Mouse (Mus musculus) MEL-GATA-1-ER (cell line): ENCODE data around the gene Fbxo27.
"Not testable (repeated sequence)": the region's sequence is repeated elsewhere in the genome, so short reads cannot be mapped to it uniquely, and the experiment has no call there.

Source experiments
- DNase-seq: peaks from one replicate; pipeline ENCODE4 v3.0.0-alpha.2; 2012; ENCODE audit warnings: low read depth; ENCODE audit errors: extremely low read depth

Fbxo27 gene

DNA sequence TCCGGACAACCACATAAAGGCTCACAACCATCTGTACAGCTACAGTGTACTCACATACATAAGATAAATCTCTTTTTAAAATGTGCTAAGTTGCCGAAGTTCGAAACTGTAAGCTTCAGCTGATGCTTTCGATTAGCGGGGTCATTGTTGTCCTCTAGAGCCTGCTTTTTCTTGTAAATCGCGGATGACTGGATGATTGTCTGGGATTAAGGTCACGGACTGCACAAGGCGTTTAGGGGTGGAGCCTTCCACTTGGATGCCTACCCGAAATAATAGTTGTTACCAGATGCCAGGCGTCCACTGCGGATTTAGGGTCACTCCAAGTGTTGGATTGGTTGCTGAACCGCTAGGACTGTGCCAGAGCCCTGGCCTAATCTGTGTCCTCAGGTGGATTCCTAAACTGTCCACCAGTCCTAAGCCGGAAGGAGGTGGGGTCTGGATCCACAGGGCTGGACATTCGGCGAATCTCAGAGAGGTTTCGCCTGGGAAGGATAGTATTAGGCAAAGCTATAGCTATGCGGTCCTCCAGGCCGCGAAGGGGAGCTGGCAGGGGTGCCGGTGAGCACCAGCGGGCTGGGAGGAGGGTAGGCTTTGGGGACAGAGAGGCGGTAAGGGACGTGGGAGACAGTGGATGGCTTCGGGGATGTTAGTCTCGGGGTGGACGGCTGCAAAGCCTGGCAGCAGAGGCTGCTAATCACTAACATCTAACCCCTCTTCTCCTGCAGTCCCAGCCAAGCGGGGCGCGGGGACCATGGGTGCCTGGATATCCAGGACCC, at the start of gene Fbxo27:
TSS of gene Fbxo27 (plus strand) at position 305 of the 776 bp plus-strand sequence.
- DNase-seq, result no peak

DNA sequence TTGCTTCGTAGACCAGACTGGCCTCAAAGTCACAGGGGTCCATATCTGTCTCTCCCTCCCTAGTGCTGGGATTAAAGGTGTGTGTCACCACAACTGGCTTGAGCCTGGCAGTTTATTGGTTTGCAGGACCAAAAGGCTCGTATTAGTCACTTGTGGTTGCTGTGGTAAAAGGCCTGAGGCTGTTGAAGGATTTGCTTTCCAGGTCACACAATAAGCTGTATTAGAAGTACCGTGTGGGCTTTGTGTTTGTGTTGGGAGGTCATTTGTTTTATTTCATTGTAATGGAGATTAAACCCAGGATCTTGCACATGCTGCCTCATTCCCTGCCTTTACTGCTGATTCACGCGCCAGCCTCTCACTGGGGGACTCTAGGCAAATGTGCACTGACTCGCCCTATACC, 47.3 kb upstream of the Fbxo27 start:
- no peak for DNase-seq

DNA sequence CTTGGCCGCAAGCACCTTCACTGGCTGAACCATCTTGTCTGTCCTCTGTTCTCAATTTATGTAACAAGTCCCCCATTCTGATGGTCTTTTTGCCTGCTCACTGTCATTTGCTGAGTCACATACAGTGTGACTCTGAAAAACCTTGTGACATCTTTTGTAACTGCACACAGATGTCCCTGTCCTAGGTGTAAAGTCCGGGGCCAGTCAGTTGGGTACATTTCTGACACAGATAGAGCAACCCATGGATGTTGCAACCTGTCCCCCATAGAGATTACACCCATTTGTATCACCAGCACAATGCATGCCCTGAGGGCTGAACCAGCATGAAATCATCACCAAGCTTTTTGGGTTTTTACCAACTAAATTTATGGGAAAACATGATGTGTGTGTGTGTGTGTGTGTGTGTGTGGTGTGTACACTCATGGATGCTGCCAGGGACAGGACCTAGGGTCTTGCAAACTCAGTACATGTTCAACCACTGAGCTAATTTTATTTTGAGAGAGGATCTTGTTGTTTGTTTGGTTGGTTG, 46.6 kb upstream of the Fbxo27 start:
- no peak for DNase-seq

DNA sequence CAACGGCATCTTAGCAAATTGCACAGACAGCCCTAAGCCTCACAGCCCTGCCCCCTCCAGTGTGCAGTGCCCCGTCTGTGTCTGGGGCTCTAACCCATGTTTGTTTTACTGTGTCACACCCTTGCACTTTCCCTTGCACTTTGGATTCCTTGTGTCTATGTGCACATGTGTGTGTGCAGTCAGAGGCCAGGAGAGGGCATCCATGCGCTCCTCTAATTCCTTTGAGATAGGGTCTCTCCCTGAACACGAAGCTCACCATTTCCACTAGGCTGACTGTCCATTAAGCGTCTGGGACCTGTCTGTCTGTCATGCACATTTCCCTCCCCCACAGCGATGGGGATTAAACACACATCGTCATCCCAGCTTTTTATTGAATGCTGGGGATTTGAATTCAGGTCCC, 45.6 kb upstream of the Fbxo27 start:
- no peak for DNase-seq

DNA sequence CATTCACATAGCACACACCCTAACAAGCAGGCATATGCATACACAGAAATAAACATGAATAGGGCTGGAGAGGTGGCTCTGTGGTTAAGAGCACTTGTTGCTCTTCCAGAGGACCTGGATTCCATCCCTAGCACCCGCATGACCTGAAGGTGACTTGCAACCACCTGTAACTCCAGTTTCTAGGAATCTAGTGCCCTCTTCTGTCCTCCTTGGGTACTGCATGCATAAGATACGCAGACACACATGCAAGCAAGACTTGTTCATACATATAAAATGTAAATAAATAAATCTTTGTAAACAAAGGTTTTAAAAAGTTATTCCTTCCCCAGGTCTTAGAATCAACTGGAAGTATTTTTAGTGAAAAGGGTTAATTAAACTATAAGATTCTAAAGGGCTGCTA, 41.5 kb upstream of the Fbxo27 start:
- no peak for DNase-seq

DNA sequence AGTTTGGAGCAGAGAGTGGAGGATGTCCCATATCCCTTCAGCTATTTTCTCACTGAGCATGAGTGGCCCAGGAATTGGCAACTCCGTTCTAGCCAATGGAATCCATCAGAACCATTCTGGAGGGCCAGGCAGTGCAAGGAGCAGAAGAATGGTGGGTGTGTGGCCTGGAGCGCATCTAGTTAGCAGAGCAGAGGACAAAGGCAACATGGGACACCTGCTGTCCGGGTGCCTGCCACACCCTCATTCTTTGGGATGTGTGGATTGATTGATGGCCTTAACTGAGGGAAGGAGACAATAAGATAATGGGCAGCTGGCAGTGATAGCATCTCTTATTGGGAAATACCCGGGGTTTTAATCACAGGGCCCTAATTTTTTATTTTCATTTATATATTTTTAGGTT, 36.2 kb upstream of the Fbxo27 start:
- DNase-seq, result no peak

DNA sequence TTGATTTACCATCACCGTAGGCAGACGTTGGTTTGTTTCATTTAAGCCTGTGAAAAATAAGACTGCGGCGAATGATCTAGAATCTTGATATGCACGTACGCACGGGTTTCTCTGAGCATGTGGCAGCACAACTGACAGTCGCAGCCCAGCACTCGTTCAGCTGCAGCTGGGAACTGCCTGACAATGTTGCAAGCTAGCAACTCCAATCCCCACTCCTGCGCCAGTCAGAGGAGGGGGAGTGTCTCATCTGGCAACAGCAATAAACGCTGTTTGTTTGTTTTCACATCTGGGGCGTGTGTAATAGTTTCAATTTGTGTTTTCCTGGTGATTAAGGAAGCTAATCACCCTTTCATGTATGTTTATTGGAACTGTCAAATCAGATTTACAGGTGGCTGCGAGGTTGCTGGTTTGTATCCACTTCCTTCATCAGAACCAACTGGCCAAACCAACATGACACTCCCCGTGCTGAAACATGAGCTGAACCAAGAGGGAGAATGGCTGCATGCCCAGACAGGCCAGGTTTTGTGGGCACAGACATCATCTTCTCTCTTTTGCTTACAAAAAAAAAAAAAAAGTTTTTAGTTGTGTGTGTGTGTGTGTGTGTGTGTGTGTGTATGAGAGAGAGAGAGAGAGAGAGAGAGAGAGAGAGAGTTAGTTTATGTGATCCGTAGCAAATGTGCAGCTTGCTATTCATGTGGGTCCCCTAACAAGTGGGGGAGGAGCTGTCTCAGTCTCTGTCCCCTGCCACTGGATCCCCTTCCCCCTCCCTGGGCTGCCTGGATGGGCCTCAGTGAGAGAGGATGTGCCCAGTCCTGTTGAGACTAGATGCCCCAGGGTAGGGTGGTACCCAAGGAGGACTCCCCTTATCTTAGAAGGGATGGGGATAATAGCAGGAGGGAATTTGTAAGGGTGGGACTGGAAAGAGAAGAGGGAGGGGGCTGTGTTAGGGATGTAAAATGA, 26.7 kb upstream of the Fbxo27 start:
- DNase-seq, result no peak

DNA sequence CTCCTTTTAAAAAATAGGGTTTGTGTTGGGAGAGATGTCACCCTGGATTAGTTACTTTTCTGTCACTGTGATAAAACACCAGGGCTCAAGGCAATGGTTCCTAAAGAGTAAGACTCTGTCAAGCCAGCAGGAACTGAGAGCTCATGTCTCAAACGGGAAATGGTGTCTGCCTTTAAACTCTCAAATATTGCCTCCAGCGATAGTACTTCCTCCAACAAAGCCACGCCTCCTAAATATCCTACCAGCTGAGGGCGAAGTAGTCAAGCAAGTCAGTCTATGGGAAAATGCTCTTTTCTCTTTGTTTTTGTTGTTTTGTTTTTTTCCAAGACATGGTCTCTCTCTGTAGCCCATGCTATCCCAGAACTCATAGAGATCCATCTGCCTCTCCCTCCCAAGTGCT, 21.5 kb upstream of the Fbxo27 start:
- peak; percentile 50 for DNase-seq

DNA sequence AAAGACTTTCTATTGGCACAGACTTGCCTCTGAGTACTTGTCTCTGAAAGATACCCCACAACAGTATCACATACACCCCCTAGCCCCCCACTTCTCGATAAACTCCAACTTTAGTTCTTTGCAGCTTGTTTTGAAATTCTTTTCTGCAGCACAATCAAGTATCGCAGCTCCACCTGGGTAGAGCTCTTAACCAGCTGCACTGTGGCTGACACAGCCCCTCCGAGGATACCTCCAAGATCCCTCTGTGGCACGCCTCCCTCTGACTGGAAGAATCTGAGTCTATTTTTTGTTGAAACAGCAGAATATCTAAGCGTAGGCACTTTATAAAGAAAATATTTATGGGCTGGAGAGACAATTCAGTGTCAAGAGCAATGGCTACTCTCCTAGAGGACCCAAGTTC, 20.4 kb upstream of the Fbxo27 start:
- DNase-seq, result no peak

DNA sequence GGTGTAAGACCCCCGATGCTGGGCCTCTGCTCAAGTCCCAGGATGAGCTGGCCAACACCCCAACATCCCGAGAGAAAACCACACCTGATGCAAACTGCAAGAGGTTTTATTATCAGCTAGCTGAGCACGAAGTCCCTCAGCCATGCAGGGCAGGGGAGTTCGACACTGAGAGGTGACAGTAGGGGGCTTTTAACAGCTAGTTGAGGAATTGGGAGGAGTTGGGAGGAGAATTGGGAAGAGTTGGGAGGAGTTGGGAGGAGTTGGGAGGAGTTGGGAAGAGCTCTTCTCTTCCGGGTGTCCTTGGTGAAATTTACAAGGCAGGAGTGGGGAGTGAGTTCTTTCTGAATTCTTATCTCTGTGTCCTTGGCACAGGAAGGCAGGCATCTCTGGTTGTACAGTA, 19.9 kb upstream of the Fbxo27 start:
- not testable (repeated sequence) for DNase-seq

DNA sequence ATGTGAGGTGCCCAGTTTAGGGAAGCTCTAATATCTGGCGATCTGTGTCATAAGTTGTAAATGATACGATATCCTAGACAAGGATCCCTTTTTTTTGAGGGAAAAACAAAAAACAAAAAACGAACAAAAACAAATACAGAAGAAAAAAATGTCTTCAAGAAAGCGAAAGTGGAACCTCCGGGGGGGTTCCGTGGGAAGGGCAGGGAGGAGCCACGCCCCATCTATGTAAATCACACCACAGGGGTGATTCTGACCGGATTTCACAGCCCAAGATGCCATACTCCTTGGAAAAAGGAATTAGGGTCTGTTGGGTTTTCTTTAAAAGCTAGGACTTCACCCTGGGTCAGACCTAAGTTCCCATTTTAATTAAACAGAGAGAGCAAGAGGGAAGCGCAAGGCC, 17.7 kb upstream of the Fbxo27 start:
- peak; percentile 41 for DNase-seq

DNA sequence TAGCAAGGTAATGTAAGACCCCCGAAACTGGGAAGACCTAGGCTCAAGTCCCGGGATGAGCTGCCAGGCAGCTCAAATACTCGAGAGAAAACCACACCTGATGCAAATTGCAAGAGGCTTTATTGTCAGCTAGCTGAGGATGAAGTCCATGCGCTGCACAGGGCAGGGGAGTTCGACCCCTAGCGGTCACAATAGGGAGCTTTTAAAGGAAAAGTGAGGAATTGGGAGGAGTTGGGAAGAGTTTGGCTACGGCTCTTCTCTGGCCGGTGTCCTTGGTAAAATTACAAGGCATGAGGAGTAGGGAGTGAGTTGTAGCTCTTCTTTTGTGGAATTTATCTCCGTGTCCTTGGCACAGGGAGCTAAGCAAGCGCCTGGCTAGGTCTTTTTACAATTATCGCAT, 16.9 kb upstream of the Fbxo27 start:
- peak; percentile 45 for DNase-seq

DNA sequence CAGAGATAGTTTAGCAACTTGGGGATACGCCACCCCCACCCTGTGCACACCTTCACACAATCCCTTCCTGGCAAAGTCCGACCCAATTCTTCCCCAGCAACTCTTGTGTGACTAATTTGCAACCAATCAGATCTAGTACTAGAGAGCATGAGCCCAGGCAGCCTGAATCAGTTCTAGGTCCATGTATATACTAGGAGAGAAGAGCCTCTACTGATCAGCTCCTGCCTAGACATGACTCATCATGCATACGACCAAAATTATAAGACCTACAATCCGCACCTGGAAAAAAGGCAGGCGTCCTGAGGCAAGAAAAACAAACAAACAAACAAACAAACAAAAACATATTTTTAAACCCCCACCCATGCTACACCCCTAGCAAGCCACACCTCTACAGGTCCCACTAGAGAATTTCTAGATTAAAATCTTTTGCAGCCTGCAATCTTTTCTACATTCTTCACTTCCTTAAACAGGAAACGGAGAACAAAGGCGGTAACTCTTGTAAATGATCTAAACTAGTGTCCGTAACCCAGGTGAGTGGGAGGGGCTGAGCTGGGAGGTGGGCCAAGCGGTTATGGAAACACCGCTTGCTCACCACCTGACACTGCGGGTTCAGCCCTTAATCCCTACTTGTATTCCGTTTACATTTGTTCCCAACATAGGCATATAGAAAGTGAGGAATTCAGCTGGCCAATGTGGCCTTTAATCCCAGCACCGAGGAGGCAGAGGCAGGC, 15.7 kb upstream of the Fbxo27 start:
- DNase-seq, result no peak

DNA sequence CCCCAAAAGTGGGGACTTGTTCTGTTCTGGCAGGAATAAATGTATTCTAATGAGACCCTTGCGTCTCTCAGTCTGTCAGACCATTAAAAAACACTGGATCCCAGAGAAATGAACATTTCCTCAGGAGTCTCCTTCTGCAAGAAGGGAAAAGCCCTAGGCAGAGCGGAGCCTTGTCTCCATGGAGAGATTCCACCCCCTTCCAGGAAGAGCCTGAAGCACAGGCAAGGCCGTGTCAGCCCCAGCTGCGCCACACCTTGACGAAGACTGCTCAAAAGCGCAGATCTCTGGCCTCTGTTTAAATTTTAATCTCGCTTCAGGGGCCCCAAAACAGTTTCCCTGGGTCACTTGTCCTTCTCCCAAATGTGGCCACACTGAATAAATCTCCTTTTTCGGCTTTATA, 15.0 kb upstream of the Fbxo27 start:
- no peak for DNase-seq

DNA sequence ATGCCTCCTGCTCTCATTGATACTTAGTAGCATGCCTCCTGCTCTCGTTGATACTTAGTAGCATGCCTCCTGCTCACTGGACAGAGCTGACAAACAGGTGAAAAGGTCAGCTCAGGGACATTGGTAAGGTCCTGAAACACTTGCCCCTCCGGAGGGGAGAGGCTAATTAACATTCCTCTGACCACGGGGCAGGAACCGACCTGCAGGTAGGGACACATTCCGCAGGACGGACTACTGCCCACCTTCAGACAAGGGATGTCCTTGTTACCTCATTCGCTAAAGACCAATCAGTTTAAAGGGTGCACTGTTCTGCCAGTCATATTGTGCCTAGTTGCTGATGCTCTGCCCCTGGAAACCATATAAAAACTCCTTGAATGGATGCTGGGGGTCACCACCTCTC, 1.6 kb upstream of the Fbxo27 start:
- no peak for DNase-seq

DNA sequence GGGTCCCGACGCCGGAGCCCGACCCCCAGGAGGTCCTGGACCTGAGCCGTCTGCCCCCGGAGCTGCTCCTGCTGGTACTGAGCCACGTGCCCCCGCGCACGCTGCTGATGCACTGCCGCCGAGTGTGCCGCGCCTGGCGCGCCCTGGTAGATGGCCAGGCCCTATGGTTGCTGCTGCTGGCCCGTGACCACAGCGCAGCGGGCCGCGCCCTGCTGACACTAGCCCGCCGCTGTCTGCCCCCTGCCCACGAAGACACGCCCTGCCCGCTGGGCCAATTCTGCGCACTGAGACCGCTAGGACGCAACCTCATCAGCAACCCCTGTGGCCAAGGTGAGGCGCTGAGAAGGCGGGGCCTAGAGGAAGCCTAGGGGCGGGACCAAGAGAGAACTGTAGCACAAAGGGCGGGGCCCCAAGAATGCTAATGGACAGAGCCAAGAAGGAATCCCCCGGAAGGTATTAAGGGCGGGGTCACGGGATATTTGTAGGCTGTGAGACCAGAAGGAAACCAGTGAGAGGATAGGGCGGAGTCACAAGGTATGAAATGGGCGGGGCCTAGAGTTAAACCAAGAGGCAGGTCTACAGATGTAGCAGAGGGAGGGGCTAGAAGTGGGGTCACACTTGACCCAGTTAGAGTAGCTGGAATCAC, 795 bp downstream of the Fbxo27 start:
- DNase-seq, result no peak

DNA sequence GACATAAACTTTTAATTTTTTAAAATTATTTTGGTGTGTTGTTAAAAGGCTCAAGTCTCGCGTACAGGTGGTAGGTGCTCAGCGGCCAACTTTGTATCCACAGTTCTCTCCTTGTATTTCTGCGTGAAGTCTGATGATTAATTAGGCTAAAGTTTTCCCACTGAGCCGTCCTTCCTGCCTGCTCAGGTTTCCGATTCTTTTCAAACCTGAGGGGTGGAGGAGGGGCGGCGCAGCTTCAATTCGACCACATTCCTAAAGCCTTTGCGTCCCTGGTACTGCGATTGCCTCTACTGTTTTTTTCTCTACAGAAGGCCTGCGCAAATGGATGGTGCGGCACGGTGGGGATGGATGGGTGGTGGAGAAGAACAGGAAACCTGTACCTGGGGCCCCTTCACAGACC, 1.8 kb downstream of the Fbxo27 start:
- DNase-seq, result no peak

DNA sequence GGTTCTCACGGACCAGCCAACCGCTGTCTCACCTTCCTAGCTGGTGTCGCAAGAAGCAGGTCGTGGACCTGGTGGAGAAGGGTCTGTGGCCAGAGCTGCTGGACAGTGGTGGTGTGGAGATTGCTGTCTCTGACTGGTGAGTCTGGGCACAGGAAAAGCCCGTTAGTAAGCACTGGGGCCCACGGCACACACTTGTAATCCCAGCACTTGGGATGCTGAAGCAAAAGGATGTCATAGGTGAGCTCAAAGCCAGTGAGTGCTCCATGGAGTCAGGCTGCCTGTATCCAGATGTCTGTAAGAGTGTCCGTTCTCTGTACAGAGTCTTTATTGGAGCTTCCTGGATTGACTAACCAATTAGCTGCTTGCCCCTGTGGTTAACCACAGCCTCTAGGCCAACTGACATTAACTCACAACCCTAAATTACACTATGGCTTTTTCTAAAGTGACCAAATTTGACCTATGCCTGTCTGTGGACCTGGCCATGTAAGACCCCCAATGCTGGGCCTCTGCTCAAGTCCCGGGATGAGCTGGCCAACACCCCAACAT, 2.4 kb downstream of the Fbxo27 start:
- no peak for DNase-seq

DNA sequence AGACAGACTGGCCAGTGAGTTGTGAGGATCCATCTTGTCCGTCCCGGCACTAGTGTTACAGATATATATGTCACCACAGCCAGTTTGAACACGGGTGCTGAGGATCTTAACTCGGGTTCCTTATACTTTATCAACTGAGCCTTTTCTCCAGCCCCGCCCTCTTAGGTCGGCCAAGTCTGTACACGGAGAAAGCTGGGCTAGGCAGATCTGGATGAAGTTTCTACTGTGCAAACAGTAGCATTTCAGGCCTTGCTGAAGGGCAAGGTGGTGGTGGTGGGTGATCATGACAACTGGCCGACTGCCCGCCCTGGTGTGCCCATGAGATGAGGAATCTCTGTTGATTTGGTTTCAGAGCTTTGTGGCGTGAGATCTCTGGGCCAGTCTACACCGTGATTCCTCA, 4.6 kb downstream of the Fbxo27 start:
- DNase-seq, result no peak

DNA sequence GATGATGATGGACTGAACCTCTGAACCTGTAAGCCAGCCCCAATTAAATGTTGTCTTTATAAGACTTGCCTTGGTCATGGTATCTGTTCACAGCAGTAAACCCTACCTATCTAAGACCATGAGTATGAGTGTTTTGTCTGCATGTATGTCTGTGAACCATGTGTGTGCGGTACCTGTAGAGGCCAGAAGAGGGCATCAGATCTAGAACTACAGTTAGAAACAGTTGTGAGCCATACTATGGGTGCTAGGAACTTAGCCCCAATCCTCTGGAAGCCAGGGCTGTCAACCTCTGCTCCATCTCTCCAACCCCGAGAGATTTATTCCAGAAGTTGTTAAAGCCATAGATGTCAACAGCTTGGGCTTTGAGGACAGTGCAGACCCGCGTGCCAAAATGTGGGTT, 7.6 kb downstream of the Fbxo27 start:
- no peak for DNase-seq

DNA sequence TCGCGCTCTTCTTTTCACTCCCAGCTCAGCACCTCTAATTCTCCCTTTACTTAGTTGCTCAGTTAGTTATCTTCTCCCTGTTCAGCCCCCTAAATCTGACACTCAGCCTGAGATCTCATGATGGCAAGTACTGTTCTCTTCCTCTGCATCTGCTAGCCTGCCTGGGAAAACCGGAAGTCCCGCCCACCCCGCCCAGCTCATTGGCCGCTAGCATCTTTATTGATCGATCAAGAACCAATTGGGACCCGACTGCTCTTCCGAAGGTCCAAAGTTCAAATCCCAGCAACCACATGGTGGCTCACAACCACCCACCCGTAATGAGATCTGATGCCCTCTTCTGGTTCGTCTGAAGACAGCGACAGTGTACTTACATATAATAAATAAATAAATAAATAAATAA, 8.7 kb downstream of the Fbxo27 start:
- not testable (repeated sequence) for DNase-seq
